Mouse (Mus musculus): ENCODE results near the gene Rplp1.

DNA sequence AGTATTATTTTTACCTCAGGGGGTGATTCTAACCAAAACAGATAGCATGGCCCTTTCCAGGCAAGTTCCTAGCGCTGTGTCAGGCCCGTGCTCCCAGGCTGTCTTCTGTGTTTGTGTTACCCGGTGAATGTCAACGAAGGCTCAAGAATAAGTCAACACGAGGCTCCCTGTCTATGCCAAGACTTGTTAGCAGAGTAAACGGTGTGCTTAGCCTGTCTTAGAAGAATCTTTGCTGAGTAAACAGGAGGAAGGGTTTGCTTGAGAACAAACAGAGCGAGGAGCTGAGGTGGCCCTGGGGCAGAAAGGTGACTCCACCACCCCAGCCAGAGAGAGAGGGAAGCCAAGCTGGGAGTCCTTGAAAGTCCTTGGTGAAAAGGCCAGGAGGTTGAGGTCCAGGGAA is 10.1 kb downstream of the Rplp1 start:
- TF ChIP-seq CTCF (IDR thresholded peaks at IDR 0.05; ENCODE audit: borderline replicate concordance, control insufficient read depth, extremely low read depth, insufficient read depth, low read length, poor library complexity): no peak
- no peak for TF ChIP-seq POLR2A (IDR thresholded peaks at IDR 0.05; ENCODE audit: control insufficient read depth, extremely low read depth, insufficient read depth, low read length, poor library complexity)
